Mouse (Mus musculus): ENCODE measurements around the gene Hist1h4c.

Hist1h4c gene

GRCm38 (mm10) chr13:23698300-23698693, at the start of gene Hist1h4c:
Gene Hist1h4c, minus strand, starts transcription at chr13:23698454.
- peak; percentile 97 to 100 for DNase-seq (ENCODE audit: low spot score in 2 of 2)

GRCm38 (mm10) chr13:23747892-23748288, 49.6 kb upstream of the Hist1h4c start:
- no peak for DNase-seq (ENCODE audit: low spot score in 2 of 2)

GRCm38 (mm10) chr13:23747081-23747891, 49.0 kb upstream of the Hist1h4c start:
- DNase-seq (ENCODE audit: low spot score in 2 of 2): no peak

DNA sequence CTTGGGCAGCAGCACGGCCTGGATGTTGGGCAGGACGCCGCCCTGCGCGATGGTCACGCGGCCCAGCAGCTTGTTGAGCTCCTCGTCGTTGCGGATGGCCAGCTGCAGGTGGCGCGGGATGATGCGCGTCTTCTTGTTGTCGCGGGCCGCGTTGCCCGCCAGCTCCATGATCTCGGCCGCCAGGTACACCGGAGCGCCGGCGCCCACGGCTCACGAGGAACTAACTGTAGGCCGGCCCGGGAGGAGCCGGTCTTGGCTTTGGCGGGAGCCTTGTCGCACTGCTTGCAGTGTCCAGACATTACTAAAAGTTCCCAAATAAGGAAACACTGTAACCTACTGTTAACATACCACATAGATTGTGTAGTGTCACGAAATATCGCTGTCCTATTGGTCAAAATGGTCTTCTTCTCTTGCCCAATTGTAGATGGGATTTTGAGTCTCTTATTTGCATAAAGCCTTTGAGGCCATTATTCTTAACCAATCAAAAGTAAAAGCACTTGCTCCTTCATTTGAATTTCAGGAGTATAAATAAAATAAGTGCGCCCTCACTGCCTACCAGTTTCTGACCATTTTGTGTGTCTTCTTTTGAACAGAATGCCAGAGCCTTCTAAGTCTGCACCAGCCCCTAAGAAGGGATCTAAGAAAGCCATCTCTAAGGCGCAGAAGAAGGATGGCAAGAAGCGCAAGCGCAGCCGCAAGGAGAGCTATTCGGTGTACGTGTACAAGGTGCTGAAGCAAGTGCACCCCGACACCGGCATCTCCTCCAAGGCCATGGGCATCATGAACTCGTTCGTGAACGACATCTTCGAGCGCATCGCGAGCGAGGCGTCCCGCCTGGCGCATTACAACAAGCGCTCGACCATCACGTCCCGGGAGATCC, 48.2 kb upstream of the Hist1h4c start, which contains the start of gene Hist1h2bb:
TSS of gene Hist1h2bb (plus strand) at position 534 of the 880 bp plus-strand sequence.
- DNase-seq (ENCODE audit: low spot score in 2 of 2): peak; percentile 82 to 95

DNA sequence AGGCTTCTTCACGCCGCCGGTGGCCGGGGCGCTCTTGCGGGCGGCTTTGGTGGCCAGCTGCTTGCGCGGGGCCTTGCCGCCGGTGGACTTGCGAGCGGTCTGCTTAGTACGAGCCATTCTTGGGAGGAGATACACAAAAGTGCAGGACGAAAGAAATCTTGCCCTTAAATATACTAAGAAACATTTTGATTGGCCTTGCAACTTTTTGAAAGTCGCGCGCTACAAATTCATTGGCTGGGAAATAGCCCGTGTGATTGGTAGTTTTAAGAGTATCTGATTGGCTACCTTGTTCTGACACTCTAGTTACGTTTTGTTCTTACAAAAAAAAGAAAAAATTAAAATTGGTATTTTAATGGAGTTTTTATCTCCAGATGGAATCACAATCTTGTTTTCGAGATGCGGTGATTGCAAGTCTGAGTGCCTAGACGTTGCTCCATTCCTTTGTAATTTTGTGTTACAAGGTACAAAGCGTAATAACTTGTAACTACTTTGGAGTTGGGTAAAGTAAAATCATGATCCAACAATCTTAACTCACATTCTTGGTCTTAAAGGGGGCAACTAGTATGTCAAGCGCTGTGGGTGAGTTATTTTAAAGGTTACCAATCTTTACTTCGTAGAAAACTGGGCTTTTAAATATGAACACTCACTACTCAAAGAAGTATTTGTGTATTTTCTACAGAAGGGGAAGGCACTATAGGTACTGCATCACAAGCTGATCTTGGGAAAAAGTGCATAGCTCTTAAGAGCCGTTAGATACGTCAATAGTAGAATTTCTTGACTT, 47.3 kb upstream of the Hist1h4c start, which contains the start of gene Hist1h3c:
TSS of gene Hist1h3c (minus strand) at position 222 of the 781 bp plus-strand sequence.
- peak in 1 of 2 experiments; percentile 90 for DNase-seq (ENCODE audit: low spot score in 2 of 2)

- no peak for DNase-seq (ENCODE audit: low spot score in 2 of 2)
Observed at GRCm38 (mm10) chr13:23744421-23745380, 46.4 kb upstream of the Hist1h4c start.

DNA sequence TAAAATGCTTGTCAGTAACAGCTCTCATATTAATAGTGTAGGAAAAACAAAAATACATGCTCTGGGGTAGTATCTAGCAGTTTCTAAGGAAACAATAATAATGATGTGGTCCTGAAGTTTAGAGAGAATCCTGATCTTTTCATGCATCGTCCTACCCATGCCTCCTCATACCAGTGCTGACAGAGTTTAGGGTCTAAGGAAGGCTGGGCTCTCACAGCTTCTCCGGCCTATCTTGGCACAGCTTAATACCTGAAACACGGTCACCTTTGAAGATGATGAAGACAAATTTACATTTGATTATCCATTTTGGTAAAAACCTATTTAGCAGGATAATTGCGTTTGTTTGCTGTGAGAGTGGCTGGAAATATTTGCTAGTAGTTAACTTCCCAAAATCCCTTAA, 45.7 kb upstream of the Hist1h4c start:
- DNase-seq (ENCODE audit: low spot score in 2 of 2): no peak

DNA sequence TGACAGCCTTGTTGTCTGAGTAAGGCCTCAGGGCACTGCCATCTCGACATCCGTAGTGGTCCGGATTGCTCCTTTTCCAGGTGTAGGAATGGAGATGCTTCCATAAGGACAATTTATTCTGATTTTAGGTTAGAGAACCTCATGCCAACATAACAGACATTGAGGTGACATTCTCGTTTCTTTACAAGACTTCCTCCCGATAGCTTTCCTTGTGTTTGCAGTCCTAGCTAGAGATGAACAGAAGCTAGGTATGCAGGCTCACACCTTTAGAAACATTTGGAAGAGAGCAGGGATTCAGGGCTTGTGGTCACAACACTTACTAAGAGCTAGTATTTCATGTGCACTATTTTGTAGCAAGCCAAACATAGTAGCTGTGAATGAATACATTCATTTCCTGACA, 45.0 kb upstream of the Hist1h4c start:
- no peak for DNase-seq (ENCODE audit: low spot score in 2 of 2)

GRCm38 (mm10) chr13:23742007-23742406, 43.8 kb upstream of the Hist1h4c start:
- DNase-seq (ENCODE audit: low spot score in 2 of 2): no peak

- no peak for DNase-seq (ENCODE audit: low spot score in 2 of 2)
Observed at GRCm38 (mm10) chr13:23740910-23741309, 42.7 kb upstream of the Hist1h4c start.

GRCm38 (mm10) chr13:23740256-23740840, 42.1 kb upstream of the Hist1h4c start:
- no peak for DNase-seq (ENCODE audit: low spot score in 2 of 2)

GRCm38 (mm10) chr13:23739922-23740252, 41.6 kb upstream of the Hist1h4c start:
- DNase-seq (ENCODE audit: low spot score in 2 of 2): no peak

GRCm38 (mm10) chr13:23739069-23739921, 41.0 kb upstream of the Hist1h4c start:
- DNase-seq (ENCODE audit: low spot score in 2 of 2): peak; percentile 93 to 97

- peak in 1 of 2 experiments; percentile 91 for DNase-seq (ENCODE audit: low spot score in 2 of 2)
Observed at GRCm38 (mm10) chr13:23738677-23739068, 40.4 kb upstream of the Hist1h4c start, which contains the start of gene Hist1h1c. Gene Hist1h1c, plus strand, starts transcription at chr13:23738808.

- no peak for DNase-seq (ENCODE audit: low spot score in 2 of 2)
Observed at GRCm38 (mm10) chr13:23738041-23738440, 39.8 kb upstream of the Hist1h4c start.

GRCm38 (mm10) chr13:23737091-23737490, 38.8 kb upstream of the Hist1h4c start:
- DNase-seq (ENCODE audit: low spot score in 2 of 2): no peak

DNA sequence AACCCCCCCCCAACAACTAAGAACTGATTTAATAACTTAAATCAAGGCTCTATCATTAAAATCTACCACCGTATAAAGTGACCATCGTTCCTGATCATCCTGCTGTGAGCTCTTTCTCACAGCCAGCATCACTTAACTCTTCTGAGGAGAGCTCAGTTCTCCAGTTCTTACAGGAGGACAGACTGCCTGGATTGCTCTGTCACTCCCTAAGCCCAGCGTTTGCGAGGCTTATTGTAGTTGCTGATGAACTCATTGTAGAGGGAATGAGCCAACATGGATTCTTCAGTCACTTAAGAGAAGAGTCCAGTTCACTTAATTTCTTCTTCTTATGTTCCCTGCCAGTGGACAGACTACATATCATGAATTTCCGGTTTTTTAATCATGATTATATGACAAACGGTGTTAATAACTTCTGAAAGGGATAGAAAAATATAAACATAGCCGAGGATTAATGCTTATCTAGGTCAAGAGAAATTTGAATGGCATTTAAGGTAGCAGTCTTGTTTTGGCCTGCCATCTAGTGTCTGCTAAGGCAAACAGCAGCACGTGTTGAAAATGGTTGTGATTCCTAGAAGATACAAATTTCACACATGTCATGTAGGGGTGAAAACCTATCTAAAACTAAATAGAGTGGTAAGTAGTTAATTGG, 34.0 kb upstream of the Hist1h4c start:
- peak in 1 of 2 experiments; percentile 38 for DNase-seq (ENCODE audit: low spot score in 2 of 2)

- no peak for DNase-seq (ENCODE audit: low spot score in 2 of 2)
Observed at GRCm38 (mm10) chr13:23730479-23730878, 32.2 kb upstream of the Hist1h4c start.

DNA sequence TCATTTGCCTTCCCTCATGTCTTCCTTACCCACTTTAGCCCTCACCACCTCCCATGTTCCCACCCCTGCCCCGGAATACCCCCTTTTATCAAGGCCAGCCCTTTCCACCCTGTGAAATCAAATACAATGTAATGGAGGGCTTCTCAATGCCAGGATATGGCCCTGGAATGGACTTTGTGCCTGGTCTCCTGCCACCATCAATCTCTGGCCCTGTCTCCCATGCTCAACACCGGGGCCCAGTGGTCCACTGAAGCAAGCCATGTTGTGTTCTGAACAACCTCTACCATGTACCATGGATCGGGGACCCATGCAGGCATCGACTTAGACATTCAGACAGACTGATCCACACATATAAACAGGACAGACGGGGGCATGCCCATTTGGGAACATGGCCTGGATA, 31.5 kb upstream of the Hist1h4c start:
- no peak for DNase-seq (ENCODE audit: low spot score in 2 of 2)
